Mouse (Mus musculus) activated CD4-positive, CD25-positive, alpha-beta regulatory T cell (primary cell): ENCODE data around the gene Hbb-bt. TPM values are rescaled to one million over a fixed set of nuclear protein-coding genes. Genes with fewer than 3 reads are reported as not detected.

ENCODE experiments used
- polyA plus RNA-seq, 2 experiments: library from polyadenylated mRNA; unstranded; fragments of 100-300 nt; shearing (Covaris generic); gene quantifications; one replicate each; pipeline ENCODE4 v1.2.1; 2017

Gene Hbb-bt
- 10 to 100 TPM; 63.1 to 67.8 TPM for polyA plus RNA-seq

DNA sequence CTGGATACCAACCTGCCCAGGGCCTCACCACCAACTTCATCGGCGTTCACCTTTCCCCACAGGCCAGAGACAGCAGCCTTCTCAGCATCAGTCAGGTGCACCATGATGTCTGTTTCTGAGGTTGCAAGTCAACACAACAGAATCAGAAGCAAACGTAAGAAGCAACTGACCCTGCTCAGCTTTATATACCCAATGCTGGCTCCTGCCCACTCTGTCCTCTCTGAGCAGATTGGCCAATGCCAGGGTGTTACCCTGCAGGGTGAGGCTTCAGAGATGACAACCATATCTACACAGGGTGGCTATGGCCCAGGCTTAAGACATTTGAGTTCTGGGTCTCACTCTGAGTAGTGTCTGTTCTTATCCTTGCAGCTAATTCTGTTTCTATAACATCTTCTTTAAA, at the start of gene Hbb-bt:
Hbb-bt (minus strand) TSS at position 231 of the 400 bp plus-strand sequence.

DNA sequence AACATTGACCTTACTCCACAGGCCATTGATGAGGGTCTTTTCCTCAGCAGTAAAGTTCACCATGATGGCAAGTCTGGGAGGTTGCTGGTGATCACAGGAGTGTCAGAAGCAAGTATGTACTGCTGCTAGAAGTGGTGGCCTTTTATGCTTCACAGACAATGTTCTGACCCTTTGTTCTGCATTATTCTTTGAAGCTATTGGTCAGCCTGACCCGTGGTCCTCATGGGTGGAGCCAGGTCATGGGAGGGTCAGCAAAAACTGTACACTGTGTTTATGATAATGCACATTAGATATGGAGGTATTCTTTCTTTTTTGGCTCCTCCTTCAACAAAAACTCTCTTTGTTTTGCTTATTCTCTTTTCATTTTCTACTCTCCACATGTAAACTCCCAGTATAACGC, 39.3 kb upstream of the Hbb-bt start, which contains the start of gene Hbb-y:
Hbb-y (minus strand) TSS at position 127 of the 400 bp plus-strand sequence.

DNA sequence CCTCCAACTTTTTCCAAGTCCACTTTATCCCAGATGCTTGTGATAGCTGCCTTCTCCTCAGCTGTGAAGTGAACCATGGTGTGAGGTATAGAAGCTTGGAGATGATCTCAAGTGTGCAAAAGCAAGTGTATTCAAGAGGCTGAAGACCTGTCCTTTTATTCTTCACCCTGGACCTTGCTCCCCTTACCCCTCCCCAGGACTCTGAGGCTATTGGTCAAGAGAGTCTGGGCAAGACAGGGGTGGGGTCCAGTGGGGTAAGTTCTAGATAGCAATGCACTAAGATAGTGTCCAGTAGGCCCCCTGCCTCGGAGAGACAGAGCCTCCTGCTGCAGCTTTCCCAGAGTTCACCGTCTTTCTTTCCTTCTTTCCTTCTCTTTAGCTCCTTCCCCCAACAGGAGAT, 29.2 kb upstream of the Hbb-bt start, which contains the start of gene Hbb-bh1:
Hbb-bh1 (minus strand) TSS at position 131 of the 400 bp plus-strand sequence.

DNA sequence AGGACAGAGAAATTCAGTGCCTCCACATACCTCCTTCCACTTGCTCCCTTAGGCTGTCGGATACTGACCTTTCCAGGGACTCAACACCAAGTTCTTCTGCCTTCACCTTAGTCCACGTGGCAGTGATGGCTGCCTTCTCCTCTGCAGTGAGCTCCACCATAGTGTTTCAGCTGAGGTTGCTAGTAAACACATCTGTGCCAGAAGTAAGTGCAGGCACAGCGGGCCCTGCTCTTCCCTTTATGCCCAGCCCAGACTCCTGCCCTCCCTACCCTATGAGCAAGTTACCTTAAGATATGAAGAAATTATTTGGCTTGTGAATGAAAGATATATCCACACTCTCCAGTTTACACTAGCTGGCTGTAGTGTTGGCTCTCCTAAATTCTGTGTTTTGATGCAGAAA, 26.5 kb upstream of the Hbb-bt start, which contains the start of gene Hbb-bh2:
Hbb-bh2 (minus strand) TSS at position 253 of the 400 bp plus-strand sequence.

DNA sequence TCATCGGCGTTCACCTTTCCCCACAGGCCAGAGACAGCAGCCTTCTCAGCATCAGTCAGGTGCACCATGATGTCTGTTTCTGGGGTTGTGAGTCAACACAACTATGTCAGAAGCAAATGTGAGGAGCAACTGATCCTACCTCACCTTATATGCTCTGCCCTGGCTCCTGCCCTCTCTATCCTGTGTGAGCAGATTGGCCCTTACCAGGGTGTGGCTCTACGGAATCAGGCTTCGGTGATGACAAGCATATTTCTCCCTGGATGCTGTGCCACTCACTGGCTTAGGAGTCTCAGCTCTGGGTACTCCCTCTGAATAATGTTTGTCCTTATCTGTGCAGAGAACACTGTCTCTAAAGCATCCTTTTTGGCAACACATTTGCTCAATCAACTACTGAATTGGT, 14.0 kb upstream of the Hbb-bt start, which contains the start of gene Hbb-bs:
Hbb-bs (minus strand) TSS at position 289 of the 400 bp plus-strand sequence.

DNA sequence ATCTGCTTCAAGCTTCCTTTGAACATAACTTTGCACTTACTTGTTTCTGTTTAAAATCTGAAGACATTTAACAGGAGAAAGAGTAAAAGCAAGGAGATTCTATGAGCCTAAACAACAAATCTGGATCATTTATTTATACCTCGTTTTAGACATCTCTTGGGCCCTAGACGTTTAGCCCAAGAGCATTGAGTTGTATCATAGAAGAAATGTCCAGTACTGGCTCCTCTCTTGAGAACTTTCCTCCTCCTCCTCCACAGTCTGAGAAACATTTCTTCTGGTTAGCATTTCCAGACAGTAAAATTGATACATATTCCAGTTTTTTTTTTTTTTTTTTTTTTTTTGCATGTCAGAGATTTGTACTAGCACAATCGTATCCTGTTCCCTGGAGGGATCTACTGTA, 22.1 kb downstream of the Hbb-bt start, which contains the start of gene Olfr67:
Olfr67 (minus strand) TSS at position 101 of the 400 bp plus-strand sequence.

DNA sequence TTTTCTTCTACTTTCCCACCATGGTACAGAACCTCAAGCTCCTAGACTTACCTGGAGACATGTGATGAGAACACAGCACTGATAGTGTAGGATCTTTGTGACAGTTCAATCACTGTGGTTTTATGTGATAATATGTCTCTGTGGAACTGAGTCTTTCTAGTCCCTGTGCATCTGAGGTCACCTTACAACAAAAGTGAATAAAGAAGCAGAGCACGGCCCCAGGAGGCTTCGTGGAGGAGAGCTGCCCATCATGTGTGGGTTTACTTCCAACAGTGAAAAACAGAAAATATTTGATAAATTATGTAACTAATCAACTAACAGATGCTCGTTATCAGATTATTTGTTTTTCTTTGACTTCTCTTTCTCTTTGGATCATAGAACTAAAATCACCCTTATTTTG, 34.2 kb downstream of the Hbb-bt start, which contains the start of gene Olfr68:
Olfr68 (minus strand) TSS at position 101 of the 400 bp plus-strand sequence.

DNA sequence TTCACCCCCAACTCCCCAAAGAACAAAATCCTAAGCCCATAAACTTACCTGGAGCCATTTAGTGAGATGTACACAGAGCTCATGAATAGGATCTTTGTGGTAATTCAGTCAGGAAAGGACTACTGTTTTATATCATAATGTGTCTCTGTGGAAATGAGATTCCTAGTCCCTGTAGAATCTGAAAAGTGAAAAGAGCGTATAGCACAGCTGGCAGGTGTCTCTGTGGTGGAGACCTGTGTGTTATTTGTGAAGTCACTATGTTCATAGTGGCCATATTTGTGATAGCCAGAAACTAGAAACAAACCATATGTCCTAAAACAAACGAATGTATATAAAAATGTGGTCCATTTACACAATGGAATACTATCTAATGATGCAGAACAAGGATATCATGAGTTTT, 42.3 kb downstream of the Hbb-bt start, which contains the start of gene Olfr69:
Olfr69 (minus strand) TSS at position 101 of the 400 bp plus-strand sequence.

Other genes with a start within 250 kb of the Hbb-bt start
- gene Olfr616, start 244.9 kb downstream of the Hbb-bt start, polyA plus RNA-seq, result under 1 TPM in 1 of 2 experiments, not detected in 1; 0.11 TPM
- not detected for gene Olfr617, start 240.9 kb downstream of the Hbb-bt start, polyA plus RNA-seq
- gene Olfr618, start 223.9 kb downstream of the Hbb-bt start, polyA plus RNA-seq, result not detected
- not detected for gene Olfr619, start 213.4 kb downstream of the Hbb-bt start, polyA plus RNA-seq
- under 1 TPM; 0.06 to 0.15 TPM for gene Olfr620, start 201.5 kb downstream of the Hbb-bt start, polyA plus RNA-seq
- not detected for gene Olfr622, start 171.3 kb downstream of the Hbb-bt start, polyA plus RNA-seq
- under 1 TPM in 1 of 2 experiments, not detected in 1; 0.16 TPM for gene Olfr623, start 150.3 kb downstream of the Hbb-bt start, polyA plus RNA-seq
- gene Olfr624, start 142.8 kb downstream of the Hbb-bt start, polyA plus RNA-seq, result under 1 TPM in 1 of 2 experiments, not detected in 1; 0.06 TPM
- gene Olfr625-ps1, start 131.3 kb downstream of the Hbb-bt start, polyA plus RNA-seq, result not detected
- under 1 TPM in 1 of 2 experiments, not detected in 1; 0.41 TPM for gene Olfr243, start 99.3 kb downstream of the Hbb-bt start, polyA plus RNA-seq
- not detected for gene Olfr628, start 83.6 kb downstream of the Hbb-bt start, polyA plus RNA-seq
- gene Olfr629, start 69.1 kb downstream of the Hbb-bt start, polyA plus RNA-seq, result not detected
- gene Olfr630, start 56.7 kb downstream of the Hbb-bt start, polyA plus RNA-seq, result not detected
- gene Olfr69, start 42.4 kb downstream of the Hbb-bt start, polyA plus RNA-seq, result not detected
- not detected for gene Olfr68, start 34.3 kb downstream of the Hbb-bt start, polyA plus RNA-seq
- not detected for gene Olfr67, start 22.2 kb downstream of the Hbb-bt start, polyA plus RNA-seq
- gene Hbb-bs, start 14.1 kb upstream of the Hbb-bt start, polyA plus RNA-seq, result 100 to 1,000 TPM; 302 to 371 TPM
- not detected for gene Hbb-bh2, start 26.5 kb upstream of the Hbb-bt start, polyA plus RNA-seq
- not detected for gene Hbb-bh1, start 29.2 kb upstream of the Hbb-bt start, polyA plus RNA-seq
- gene Hbb-y, start 39.2 kb upstream of the Hbb-bt start, polyA plus RNA-seq, result not detected
- not detected for gene Olfr66, start 72.3 kb upstream of the Hbb-bt start, polyA plus RNA-seq
- not detected for gene Olfr64, start 80.5 kb upstream of the Hbb-bt start, polyA plus RNA-seq
- gene Olfr65, start 89.5 kb upstream of the Hbb-bt start, polyA plus RNA-seq, result not detected
- not detected for gene Olfr631, start 114.8 kb upstream of the Hbb-bt start, polyA plus RNA-seq
- gene Olfr632, start 120.4 kb upstream of the Hbb-bt start, polyA plus RNA-seq, result not detected
- gene Olfr633, start 130.4 kb upstream of the Hbb-bt start, polyA plus RNA-seq, result not detected
- under 1 TPM in 1 of 2 experiments, not detected in 1; 0.04 TPM for gene Olfr635, start 157.2 kb upstream of the Hbb-bt start, polyA plus RNA-seq
- not detected for gene Olfr638, start 184.8 kb upstream of the Hbb-bt start, polyA plus RNA-seq
- gene Olfr639, start 203.3 kb upstream of the Hbb-bt start, polyA plus RNA-seq, result under 1 TPM; 0.04 TPM
- gene Olfr640, start 211.6 kb upstream of the Hbb-bt start, polyA plus RNA-seq, result not detected
- not detected for gene Olfr641, start 221.4 kb upstream of the Hbb-bt start, polyA plus RNA-seq
- under 1 TPM in 1 of 2 experiments, not detected in 1; 0.05 TPM for gene Olfr642, start 238.7 kb upstream of the Hbb-bt start, polyA plus RNA-seq
- under 1 TPM in 1 of 2 experiments, not detected in 1; 0.18 TPM for gene 4930516K23Rik, start 247.4 kb upstream of the Hbb-bt start, polyA plus RNA-seq